Mouse (Mus musculus): ENCODE measurements at regions not wholly inside any gene's neighbourhood (a gene's known extent, or its start where the extent isn't known, plus 50 kb on each side); places are given as distances from the start of the nearest gene placed in this dataset.

DNA sequence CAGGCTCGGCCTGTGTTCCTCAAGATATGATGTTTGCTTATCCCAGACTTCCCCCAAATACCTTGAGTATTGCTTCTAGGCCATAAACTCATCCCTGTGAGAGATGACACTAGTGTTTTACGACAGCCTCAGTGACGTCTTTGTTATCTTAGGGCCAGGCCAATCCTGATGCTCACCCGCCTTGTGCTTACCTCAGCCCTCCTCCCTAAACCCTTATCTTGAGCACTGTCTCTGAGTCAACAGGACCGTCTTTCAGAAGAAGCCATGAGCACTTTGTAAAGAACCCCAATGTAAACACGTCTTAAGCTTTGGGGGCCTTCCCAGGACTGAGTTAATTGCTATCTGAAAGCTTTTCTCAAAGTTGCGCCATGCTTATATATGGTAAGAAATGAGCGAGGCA, 212.3 kb upstream of the Prickle1 start:
- no peak for TF ChIP-seq CTCF (IDR thresholded peaks at IDR 0.05; ENCODE audit: borderline replicate concordance, control insufficient read depth, extremely low read depth, insufficient read depth, low read length, poor library complexity)
- no peak for TF ChIP-seq POLR2A (IDR thresholded peaks at IDR 0.05; ENCODE audit: control insufficient read depth, extremely low read depth, insufficient read depth, low read length, poor library complexity)
